Mouse (Mus musculus) urinary bladder, postnatal 25 days (tissue): ENCODE results near the gene Kcnd3.

Experiments
- DNase-seq: peaks from one replicate; pipeline ENCODE4 v3.0.0; 2022; ENCODE audit warnings: low spot score

Kcnd3 gene

DNA sequence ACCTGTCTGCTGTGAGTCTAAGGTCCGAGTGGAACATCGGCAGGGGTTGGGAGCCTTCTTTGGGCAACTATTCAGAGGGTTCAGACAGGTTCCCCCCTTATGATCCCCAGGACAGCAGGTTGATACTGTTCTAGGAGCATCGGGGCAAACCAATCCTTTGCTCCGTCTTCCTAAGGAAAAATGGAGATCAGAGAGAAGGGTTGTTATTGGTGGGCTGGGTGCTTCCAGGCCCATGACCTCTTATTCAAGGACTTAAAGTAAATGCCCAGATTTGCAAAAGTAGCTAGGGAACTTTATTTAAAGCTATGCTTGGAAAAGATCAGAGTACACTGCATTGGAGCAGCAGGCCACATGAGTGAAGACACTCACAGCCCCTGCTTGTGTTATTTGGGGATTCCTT lies 69.5 kb downstream of the Kcnd3 start:
- DNase-seq, result no peak

DNA sequence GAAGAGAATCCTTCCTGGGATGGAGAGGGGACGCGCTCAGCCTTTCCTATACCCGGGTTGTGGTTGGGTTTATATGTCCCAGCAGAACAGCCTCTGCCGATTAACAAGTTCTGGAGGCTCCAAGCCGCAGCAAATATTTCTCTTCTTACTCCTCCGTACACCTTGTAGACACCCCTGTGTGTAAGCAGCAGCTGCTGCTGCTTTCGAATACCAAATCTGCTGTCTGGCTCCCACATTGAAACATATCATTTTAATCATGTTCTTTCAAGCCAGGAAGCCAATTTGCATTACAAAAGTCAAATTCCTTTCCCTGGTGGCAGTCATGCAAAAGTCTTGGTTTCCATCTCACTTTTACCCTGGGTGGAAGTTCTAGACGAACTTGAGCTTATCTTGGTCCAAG lies 76.7 kb downstream of the Kcnd3 start:
- DNase-seq, result no peak

DNA sequence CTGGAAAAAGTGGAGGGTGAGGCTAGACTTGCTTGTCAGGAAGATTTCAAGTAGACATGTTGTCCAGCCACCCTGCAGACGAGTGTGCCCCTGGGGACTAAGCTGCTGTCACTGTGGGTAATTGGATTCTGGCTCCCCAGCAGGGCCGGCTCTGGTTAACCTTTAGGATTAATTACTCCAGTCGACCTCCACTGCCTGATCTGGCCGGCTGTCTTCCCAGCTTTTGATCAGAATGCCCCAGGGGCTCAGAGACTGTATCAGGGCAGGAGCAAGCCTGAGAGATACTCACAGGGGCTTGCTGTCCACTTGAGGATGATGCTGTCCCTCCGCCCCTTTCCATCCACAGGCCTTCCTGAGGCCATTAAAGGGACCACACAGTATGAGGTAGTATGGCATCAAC lies 77.6 kb downstream of the Kcnd3 start:
- DNase-seq, result no peak

DNA sequence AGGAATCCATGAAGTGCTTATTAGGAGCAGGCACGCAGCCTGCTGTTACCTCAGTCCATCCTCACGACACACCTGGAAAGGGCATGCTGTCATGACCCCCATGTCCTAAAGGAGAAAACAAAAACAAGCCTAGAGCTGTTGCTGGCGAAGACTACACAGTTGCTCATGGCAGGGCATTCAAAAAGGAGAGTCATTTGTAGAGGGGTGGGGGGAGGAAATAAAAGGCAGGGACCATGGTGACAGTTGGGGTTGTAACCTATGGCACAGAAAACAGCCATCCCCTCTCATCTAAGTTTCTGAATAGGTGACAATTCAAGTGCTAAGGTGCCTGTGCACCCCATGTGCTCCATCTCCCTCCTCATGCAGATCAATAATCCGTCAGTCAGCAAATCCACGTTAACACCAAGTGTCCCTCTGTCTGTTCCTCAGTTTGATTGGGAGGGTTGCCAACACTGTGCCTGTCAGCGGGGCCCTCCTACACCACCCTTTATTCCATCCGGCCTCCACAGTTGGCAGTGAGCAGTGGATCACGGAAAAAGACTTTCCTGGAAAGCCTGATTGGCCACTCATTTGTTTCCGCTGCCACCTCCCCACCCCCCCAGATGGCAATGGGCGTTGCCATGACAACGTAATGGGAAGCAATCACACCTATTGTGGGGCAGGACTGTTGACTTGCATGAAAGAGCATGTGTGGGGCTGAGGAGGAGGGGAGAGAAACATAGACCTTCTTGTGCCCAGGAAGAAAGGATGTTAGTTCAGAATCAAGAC lies 78.4 kb downstream of the Kcnd3 start:
- DNase-seq, result no peak

DNA sequence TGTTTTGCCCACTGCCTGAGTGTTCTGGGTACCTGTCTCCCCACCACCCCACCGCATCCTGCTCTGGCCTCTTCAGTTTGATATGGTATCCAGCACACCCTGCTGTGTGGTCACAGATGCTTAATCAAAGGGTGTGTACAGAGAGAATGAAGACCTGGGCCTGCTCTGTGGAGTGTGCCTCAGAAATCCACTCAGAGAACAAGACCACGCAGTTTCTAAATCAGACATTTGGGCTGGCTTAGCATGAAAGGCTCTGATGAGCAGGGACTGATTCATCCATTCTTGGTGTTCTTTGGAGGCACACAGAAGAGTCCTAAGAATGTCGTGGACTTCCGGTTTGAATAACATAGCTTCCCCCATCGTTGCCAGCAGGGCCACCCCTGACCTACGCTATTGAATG lies 86.3 kb downstream of the Kcnd3 start:
- DNase-seq, result no peak

DNA sequence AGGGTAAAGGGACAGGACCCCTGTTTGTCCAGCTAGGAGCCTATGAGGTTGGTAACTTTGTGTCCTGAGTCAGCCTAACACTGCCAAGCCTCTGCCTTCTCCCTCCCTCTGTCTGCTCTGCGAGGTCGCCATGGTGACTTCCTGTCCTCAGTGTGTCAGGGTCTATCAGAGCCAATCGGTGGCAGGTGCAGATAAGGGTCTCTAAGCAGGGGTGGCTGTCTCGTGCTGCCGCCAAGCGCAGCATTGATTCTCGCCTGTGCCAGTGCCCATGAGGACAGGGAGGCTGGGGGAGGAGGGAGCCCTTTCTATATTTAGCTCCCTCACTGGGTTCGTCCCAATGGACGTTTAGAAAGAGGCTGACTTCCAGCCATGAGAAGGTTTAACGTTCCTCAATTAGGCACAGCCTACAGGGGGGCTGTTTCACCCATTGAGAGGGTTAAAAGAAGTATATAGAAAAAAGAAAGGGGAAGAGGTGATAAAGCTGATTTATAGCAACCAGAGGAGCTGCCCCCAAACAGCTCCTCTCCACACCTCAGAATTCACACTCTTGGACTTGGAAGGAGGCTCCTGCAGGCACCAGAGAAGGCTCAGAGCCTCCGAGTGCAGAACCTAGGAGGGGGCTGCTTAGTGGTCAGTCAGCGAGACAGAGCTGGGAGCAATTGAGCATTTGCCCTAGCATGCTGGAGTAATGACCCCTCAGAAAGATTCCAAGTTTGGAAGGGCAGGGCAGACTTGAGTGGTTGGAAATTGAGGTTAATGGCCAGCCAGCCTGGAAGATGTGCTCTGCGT lies 86.9 kb downstream of the Kcnd3 start:
- no peak for DNase-seq

DNA sequence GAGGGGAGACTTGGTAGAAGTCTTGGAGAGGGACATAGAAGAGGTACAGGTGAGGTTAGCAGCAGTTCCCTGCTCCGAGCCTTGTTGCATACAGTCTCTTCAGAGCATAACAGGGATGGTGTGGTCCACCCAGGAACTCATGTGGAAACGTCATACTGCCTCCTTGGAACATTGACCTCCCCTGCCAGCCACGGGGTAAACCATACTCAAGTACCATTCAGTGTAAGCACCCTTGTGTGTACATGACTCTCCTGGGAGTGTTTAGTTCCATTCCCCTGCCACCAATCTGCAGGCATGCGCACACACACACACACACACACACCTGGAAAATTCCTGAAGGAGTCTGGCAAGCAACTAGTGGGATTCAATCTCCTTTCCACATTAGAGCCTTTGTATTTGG lies 90.6 kb downstream of the Kcnd3 start:
- no peak for DNase-seq

DNA sequence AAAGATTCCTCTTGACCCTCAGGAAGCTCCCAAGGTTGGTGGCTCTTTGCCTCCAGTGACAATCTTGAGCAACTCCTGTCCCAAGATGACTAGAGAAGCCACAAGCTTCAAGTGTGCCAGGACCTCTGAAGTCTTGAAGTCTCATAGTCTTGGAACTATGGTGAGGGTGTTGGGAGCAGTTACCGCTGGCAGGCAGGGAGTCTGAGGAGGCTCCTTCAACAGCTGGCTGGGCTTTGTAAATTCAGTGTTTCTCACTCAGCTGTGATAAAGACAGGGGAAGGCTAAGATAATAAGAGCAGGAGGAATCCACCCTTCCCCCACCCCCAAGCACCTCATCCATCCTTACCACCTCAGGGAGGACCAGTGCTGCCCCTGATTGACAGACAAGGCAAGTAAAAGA lies 92.0 kb downstream of the Kcnd3 start:
- no peak for DNase-seq

DNA sequence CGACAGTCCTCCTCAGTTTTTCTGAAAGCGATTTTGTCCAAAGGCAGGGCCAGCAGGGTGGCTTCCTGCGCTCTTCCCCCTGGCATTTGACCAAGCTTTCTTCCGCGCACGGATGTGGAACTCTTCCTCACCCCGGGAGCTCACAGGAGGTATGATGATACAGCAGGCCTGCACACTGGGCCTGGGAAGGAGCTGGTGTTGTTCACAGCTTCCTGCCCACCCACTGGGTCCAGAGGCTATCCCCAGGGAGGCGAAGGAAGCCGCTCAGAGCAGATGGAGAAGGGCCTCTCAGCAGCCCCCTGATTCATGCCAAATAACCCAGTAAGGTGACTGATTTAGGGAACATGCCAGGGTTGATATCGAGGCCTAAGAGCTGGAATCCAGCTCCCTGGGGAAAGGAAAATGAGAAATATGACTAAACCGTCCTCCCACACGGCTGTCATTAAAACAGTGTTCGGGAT lies 94.5 kb downstream of the Kcnd3 start:
- DNase-seq, result no peak

DNA sequence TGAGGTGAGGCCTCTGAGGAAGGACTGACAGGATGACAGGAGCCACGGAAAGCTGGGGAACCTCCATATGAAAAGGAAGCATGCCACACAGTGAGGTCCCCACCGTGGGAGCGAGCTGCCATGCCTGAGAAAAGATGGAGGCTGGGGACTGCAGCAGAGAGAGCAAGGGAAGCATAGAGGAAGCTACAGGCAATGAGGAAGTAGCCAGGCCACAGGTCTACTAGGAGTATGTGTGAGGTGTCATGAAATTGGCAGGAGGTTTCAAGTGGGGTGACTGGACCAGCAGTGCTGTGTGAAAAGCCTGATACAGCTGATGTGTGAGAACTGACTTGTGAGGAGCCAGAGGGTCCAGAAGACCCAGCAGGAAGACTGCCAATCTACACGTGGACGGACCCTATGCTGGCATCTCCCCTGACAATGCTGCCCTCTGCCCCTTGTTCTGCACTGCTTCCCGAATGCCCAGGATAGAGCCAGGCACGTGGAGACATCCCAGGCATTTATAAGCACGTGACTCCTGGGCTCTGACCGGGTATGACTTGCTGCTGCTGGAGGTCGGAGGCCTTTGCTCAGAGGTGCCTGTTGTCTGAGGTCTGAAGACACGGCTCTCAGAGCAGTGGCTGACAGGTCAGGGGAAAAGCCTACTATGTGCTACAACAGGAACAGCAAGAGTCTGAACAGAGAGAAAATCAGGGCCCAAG lies 96.1 kb downstream of the Kcnd3 start:
- DNase-seq, result no peak

DNA sequence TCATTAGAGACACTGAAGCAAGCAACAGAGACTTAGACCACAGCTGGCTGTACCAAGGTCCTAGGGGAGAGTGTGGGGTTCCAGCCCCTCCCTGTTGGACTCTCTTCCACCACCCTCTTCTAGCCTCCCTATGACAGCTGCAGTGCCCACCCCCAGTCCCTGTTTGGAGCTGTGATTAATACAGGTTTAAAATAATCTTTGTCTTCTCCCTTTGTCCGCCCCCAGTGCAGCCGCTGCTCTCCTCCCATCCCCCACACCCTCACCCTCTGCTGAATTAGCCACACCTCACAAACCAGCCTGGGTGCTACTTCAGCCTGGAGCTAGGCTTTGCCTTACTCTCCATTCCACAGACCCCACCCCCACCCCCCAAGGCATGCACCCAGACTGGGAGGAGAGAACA lies 107.3 kb downstream of the Kcnd3 start:
- DNase-seq, result no peak

DNA sequence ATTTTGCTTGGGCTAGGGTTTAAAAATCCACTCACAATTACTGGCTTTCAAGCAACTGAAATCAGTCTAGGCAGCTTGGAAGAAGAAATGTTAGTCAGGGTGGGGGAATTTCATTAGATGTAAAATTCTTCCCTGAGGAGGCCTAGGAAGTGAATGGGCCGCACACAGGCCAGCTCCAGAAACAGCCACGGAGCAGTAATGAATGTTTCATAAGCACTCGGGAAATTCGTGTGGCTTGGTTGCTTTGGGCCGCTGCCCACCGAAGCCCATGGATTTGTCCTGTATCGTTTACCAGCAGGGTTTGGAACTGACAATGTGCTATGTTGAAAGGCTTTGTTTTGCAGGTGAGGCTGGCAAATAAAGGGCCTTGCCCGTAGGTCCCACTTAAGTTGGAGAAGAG lies 114.8 kb downstream of the Kcnd3 start:
- DNase-seq, result no peak

DNA sequence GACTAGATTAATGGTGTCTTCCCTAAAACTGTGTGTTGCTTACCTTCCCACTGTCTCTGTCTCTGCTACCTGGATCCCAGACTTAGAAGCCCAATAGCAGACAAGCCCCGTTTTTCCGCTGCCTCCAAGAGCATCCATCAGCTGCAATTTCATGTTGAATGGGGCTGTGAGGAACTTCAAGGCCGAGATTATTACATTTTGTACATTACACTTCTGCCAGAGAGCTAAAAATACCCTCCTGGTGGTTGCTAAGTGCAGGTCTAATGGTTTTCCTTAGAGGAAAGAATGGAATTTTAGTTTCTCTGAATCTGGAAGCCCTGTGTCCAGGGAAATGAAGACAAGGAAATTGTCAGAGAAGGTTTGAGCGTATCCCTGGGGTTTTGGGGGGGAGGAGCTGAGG lies 115.3 kb downstream of the Kcnd3 start:
- no peak for DNase-seq

DNA sequence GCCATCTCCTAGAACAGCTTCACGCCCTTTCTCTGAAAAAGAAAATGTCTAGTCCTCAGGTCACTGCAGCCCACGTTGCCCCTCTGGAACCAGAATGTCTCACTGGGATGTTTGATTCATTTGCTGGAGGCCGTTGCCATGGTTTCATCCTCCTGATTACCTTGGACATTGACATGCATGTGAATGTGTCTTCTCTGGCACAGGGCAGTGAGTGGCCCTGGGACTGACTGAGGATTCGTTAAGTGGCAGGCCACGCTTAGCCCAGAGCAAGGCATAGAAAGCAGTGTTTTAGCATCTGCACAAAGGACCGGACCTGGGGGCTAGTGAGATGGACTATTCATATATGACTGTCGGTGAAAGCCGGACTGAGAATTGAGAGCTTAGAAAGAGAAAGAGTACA lies 116.3 kb downstream of the Kcnd3 start:
- no peak for DNase-seq

DNA sequence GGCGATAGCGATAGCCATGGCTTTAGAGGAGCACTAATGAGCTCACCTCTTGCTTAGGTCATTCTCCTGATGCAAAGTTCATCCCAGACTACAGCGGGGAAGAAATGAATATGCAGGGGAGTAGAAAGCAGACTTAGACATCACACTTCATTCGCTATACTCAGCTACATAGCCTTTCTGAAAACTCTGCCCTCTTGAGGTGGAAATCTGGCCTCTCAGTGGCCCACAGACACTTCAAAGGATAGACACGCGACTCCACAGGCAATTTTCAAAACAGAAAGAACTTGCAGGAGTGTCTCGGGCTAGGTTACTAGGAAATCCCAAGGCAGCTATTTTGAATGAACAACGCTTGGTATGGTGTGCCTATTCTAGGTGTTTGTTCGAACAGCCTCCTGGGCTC lies 116.7 kb downstream of the Kcnd3 start:
- DNase-seq, result no peak

DNA sequence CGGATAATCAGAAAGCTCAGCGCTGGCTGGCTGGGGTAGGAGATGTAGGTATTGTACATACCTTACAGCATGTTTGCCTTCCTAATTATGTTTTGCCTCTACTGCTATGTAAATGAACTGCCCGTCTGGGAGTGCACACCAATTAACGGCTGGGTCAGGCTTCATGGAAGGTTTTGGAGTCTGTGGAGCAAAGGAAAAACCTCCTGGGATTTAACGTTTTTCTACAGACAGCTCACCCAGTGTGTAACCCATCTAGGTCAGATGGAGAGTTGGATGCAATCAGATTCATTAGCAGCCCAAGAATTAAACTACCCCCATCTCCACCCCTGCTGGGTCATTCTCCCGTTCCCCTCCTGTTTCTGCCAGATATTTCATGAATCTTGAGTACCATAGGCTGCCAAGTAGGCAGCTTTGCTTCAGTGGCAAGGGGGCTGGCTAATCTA lies 117.2 kb downstream of the Kcnd3 start:
- DNase-seq, result no peak

DNA sequence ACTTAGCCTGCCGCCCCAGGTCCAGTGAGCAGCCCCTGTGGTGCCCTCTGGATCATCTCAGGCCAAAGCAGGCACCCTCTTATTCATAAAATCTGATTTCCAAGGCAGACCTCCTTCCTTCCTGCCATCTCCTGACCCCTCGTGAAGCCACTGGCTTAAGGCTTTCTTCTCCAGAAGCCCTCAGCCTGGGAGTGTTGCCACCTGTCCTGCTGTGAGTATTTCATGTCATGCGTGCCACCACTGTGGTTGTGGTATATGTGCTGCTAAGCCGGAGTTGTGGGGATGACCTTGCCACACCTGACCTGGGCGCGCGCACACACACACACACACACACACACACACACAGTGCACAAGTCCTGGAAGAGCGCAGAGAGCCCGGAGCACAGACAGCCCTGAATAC lies 117.8 kb downstream of the Kcnd3 start:
- no peak for DNase-seq

DNA sequence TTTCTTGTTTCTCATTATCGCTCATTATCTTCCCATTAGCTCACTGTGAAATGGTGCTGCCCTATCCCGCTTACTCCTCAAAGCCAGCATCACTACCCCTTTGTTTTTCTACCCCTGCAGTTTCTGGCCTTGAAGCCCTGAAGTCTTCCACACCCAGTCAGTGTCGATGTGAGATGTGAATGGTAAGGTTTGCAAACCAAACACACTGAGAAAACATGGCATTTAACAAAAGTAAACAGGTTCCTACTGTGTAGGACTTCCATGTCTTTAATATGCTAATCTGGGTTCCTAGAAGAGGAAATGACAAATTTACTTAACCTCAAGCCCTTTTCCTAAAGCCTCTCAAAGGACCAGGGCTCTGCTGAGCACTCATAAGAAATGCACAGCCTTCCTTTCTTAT lies 118.7 kb downstream of the Kcnd3 start:
- no peak for DNase-seq

DNA sequence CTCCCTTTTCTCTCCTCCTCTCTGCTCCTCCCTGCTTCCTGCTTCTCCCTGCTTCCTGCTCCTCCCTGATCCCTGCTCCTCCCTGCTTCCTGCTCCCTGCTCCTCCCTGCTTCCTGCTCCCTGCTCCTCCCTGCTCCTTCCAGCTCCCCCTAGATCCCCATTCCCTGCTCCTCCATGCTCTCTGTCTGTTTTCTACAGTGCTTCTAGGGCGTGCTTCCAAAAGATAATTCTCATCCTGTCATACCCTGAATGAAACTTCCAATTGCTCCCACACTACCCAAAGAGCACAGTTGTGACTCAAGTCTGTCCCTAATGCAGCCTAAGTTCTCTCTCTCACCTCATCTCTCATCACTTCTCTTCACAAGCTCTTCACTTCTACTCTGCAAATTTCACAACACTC lies 119.8 kb downstream of the Kcnd3 start:
- no peak for DNase-seq

DNA sequence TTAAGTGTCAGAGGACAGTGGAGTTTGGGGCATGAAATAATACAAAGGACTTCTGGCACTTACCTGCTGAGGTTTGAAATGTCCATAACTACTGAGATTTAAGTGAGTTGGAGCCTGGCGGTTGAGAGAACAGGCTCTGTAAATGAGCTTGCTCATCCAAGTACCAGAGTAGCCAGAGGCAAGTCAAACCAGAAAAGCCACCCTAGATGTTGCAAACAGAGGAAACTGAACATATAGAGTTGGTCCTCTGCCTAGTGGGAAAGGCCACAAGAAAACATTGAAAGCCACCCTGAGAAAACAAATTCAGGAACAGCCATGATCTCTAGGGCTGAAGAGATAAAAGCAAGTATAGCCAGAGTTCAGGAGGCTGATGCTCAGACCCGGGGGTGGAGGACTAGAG lies 121.0 kb downstream of the Kcnd3 start:
- no peak for DNase-seq

DNA sequence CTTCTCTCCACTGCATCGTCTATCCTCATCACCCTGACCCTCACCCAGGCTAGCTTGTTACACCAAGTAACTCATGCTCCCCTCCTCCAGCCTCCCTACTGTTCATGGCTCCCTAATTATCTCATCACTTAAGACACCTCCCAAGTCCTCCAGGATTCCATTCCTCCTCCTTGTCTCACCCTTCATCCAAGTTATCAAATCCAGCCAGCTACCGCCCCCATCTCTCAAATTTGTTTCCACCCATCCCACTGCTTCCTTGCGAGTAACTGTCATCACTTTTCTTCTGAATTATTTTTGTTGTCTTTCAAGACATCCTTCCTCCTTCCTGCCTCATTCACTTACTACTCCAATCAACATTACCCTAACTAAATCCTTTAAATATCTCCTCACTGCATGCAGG lies 126.2 kb downstream of the Kcnd3 start:
- no peak for DNase-seq

DNA sequence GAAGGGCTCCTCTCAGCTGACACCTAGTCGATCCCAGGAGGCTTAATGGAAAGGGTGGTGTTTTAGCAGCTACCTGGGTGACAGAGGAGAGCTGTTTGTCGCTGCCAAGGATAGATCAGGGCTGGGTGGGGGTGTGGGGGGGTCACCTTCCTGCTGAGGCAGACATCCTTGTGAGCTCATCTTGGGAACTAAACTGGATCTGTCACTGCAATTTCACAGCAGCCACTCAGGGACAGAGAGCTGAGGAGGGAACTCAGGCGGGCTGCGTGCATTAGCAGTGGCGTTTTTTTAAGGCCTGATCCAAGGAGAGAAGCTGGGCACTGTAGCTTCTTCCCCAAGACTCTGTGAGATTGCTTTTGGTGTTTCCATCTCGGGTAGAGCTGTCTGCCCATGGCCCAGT lies 129.0 kb downstream of the Kcnd3 start:
- no peak for DNase-seq

DNA sequence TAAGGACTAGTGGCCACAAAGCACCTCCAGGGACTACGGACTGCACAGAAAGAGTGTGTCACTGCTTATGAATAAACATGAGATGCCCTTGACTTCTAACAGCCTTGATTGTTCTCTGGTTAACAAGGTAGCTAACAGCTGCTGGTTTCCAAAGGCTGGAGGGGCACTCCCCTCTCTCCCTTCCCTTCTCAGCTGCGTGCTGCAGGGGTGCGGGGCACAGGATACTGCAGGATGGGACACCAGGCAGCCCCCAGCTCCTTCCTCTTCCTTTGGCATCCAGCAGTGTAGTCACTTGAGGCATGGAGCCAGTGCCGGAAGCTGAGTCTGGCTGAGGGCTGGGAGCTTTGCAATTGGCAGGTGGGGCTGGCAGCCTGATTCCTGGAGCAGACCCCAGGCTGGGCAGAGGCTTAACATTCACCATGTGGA lies 133.6 kb downstream of the Kcnd3 start:
- no peak for DNase-seq
